Mouse (Mus musculus): ENCODE measurements around the gene Rapgef4. TPM values are rescaled to one million over a fixed set of nuclear protein-coding genes. Genes with fewer than 3 reads are reported as not detected.

Rapgef4 gene
- total RNA-seq, 1 experiment, result 3.4 TPM

GRCm38 (mm10) chr2:72114148-72114559 is 133.1 kb downstream of the Rapgef4 start:
- Histone ChIP-seq H3K9ac (ENCODE audit: insufficient read depth, low read depth, low read length, poor library complexity, severe bottlenecking) (no peak overlapping the region), H3K4me3 (ENCODE audit: insufficient read depth in 1 of 2, low read depth in 1 of 2, low read length in 2 of 2, poor library complexity in 1 of 2, severe bottlenecking in 1 of 2) (no peak overlapping the region), H3K27ac (ENCODE audit: insufficient read depth, low read depth, low read length, poor library complexity, severe bottlenecking) (no peak overlapping the region), H3K4me1 (ENCODE audit: control insufficient read depth in 2 of 2, insufficient read depth in 2 of 2, low read length in 2 of 2, poor library complexity in 1 of 2) (no peaks in the 10 kb centered on the region), H3K9me3 (ENCODE audit: control insufficient read depth, insufficient read depth, low read depth, low read length) (no peaks in the 10 kb centered on the region), H3K36me3 (ENCODE audit: control insufficient read depth, insufficient read depth, low read length, poor library complexity, severe bottlenecking) (no peaks in the 10 kb centered on the region)
- no peak for DNase-seq (ENCODE audit: low read depth, low spot score)
- in situ Hi-C loops (cut with MboI; ENCODE audit: low sequenced_read_pairs in 2 of 2, unreplicated experiment in 2 of 2), result no loop called here
- no peak for TF ChIP-seq CHD2 (IDR thresholded peaks at IDR 0.05; ENCODE audit: low read depth, low read length)
- no peak for TF ChIP-seq ZC3H11A (IDR thresholded peaks at IDR 0.05; ENCODE audit: borderline replicate concordance, low read depth, low read length)
- TF ChIP-seq ZNF384 (IDR thresholded peaks at IDR 0.05; ENCODE audit: low read depth, low read length), result no peak
- TF ChIP-seq MAFK (IDR thresholded peaks at IDR 0.05; ENCODE audit: insufficient read depth, low read depth, low read length), result no peak
- no peak for TF ChIP-seq HCFC1 (IDR thresholded peaks at IDR 0.05; ENCODE audit: borderline replicate concordance, insufficient read depth, low read length)

DNA sequence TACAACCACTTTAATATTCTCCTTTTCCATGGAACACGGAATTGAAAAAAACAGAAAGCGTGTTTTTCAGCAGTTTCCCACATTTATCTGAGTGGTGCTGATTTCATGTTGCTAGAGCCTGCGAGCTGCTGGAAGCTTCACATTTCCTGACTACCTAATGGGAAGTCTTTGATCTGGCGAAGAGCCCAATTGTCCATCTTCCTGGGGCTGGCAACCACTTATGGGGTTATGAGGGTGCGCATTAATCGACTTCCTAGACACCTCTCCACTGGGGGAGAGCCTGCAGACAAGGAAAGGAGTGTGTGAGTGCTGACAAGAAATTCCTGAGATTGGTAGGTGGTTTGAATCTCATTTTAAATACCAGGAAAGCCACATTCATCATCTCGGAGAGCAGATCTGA is 135.1 kb downstream of the Rapgef4 start:
- TF ChIP-seq ZNF384 (IDR thresholded peaks at IDR 0.05; ENCODE audit: low read depth, low read length) (no peak), ZC3H11A (IDR thresholded peaks at IDR 0.05; ENCODE audit: borderline replicate concordance, low read depth, low read length) (no peak), MAFK (IDR thresholded peaks at IDR 0.05; ENCODE audit: insufficient read depth, low read depth, low read length) (no peak), HCFC1 (IDR thresholded peaks at IDR 0.05; ENCODE audit: borderline replicate concordance, insufficient read depth, low read length) (no peak), CHD2 (IDR thresholded peaks at IDR 0.05; ENCODE audit: low read depth, low read length) (no peak)
- Histone ChIP-seq H3K9me3 (ENCODE audit: control insufficient read depth, insufficient read depth, low read depth, low read length) (no peaks in the 10 kb centered on the region), H3K4me3 (ENCODE audit: insufficient read depth in 1 of 2, low read depth in 1 of 2, low read length in 2 of 2, poor library complexity in 1 of 2, severe bottlenecking in 1 of 2) (no peak overlapping the region), H3K36me3 (ENCODE audit: control insufficient read depth, insufficient read depth, low read length, poor library complexity, severe bottlenecking) (no peaks in the 10 kb centered on the region), H3K4me1 (ENCODE audit: control insufficient read depth in 2 of 2, insufficient read depth in 2 of 2, low read length in 2 of 2, poor library complexity in 1 of 2) (no peaks in the 10 kb centered on the region), H3K27ac (ENCODE audit: insufficient read depth, low read depth, low read length, poor library complexity, severe bottlenecking) (no peak overlapping the region), H3K9ac (ENCODE audit: insufficient read depth, low read depth, low read length, poor library complexity, severe bottlenecking) (no peak overlapping the region)
- in situ Hi-C loops (cut with MboI; ENCODE audit: low sequenced_read_pairs in 2 of 2, unreplicated experiment in 2 of 2), result no loop called here
- no peak for DNase-seq (ENCODE audit: low read depth, low spot score)

- TF ChIP-seq HCFC1 (IDR thresholded peaks at IDR 0.05; ENCODE audit: borderline replicate concordance, insufficient read depth, low read length) (no peak), MAFK (IDR thresholded peaks at IDR 0.05; ENCODE audit: insufficient read depth, low read depth, low read length) (no peak), ZC3H11A (IDR thresholded peaks at IDR 0.05; ENCODE audit: borderline replicate concordance, low read depth, low read length) (no peak), ZNF384 (IDR thresholded peaks at IDR 0.05; ENCODE audit: low read depth, low read length) (no peak), CHD2 (IDR thresholded peaks at IDR 0.05; ENCODE audit: low read depth, low read length) (no peak)
- DNase-seq (ENCODE audit: low read depth, low spot score), result no peak
- Histone ChIP-seq H3K9me3 (ENCODE audit: control insufficient read depth, insufficient read depth, low read depth, low read length) (no peaks in the 10 kb centered on the region), H3K4me1 (ENCODE audit: control insufficient read depth in 2 of 2, insufficient read depth in 2 of 2, low read length in 2 of 2, poor library complexity in 1 of 2) (no peaks in the 10 kb centered on the region), H3K36me3 (ENCODE audit: control insufficient read depth, insufficient read depth, low read length, poor library complexity, severe bottlenecking) (no peaks in the 10 kb centered on the region), H3K27ac (ENCODE audit: insufficient read depth, low read depth, low read length, poor library complexity, severe bottlenecking) (no peak overlapping the region), H3K4me3 (ENCODE audit: insufficient read depth in 1 of 2, low read depth in 1 of 2, low read length in 2 of 2, poor library complexity in 1 of 2, severe bottlenecking in 1 of 2) (no peak overlapping the region), H3K9ac (ENCODE audit: insufficient read depth, low read depth, low read length, poor library complexity, severe bottlenecking) (no peak overlapping the region)
- in situ Hi-C loops (cut with MboI; ENCODE audit: low sequenced_read_pairs in 2 of 2, unreplicated experiment in 2 of 2), result no loop called here
Observed at GRCm38 (mm10) chr2:72116698-72117097, 135.7 kb downstream of the Rapgef4 start.

DNA sequence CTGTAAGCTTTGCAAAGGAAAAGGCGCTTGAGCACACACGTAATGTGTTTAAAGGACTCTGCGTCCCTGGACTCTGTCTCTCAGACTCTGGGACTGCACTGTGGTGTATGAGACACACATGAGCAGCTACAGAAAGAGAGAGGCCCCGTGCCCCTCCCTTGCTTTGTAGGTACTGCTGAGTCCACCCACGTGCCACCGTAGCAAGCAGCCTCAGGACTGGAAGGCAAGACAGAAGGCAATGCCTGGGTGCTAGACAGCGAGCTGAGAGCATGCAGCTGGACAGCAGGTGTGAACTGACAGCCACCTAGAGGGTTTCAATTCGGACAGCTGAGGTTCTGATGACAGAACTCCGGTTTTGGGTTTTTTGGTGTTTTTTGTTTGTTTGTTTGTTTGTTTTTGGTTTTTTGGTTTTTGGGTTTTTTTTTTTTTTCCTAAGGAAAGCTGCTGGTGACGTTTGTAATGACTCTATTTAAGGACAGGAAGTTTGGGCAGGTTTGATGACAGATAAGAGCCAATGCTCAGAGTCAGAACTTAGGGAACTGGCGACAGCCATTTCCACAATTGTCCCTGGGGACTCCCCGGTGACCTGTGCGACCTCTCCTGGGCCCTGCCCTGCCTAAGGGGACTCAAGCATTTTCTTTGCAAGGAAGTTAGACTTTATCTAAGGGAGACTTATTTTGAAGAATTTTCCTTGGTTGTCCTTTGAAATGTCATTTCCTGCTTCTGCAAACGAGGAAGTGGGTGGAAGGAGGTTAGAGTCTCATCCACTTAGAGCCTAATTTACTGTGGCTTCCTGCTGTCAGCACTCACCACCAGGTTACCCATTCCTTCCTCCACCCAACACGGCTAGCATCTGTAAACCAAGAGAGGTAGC is 136.3 kb downstream of the Rapgef4 start:
- Histone ChIP-seq H3K4me3 (ENCODE audit: insufficient read depth in 1 of 2, low read depth in 1 of 2, low read length in 2 of 2, poor library complexity in 1 of 2, severe bottlenecking in 1 of 2) (no peak overlapping the region), H3K4me1 (ENCODE audit: control insufficient read depth in 2 of 2, insufficient read depth in 2 of 2, low read length in 2 of 2, poor library complexity in 1 of 2) (no peaks in the 10 kb centered on the region), H3K36me3 (ENCODE audit: control insufficient read depth, insufficient read depth, low read length, poor library complexity, severe bottlenecking) (no peaks in the 10 kb centered on the region), H3K9ac (ENCODE audit: insufficient read depth, low read depth, low read length, poor library complexity, severe bottlenecking) (no peak overlapping the region), H3K27ac (ENCODE audit: insufficient read depth, low read depth, low read length, poor library complexity, severe bottlenecking) (no peak overlapping the region), H3K9me3 (ENCODE audit: control insufficient read depth, insufficient read depth, low read depth, low read length) (no peaks in the 10 kb centered on the region)
- DNase-seq (ENCODE audit: low read depth, low spot score), result no peak
- TF ChIP-seq CHD2 (IDR thresholded peaks at IDR 0.05; ENCODE audit: low read depth, low read length), result no peak
- no peak for TF ChIP-seq ZC3H11A (IDR thresholded peaks at IDR 0.05; ENCODE audit: borderline replicate concordance, low read depth, low read length)
- no peak for TF ChIP-seq MAFK (IDR thresholded peaks at IDR 0.05; ENCODE audit: insufficient read depth, low read depth, low read length)
- TF ChIP-seq ZNF384 (IDR thresholded peaks at IDR 0.05; ENCODE audit: low read depth, low read length), result no peak
- no peak for TF ChIP-seq HCFC1 (IDR thresholded peaks at IDR 0.05; ENCODE audit: borderline replicate concordance, insufficient read depth, low read length)
- in situ Hi-C loops (cut with MboI; ENCODE audit: low sequenced_read_pairs in 2 of 2, unreplicated experiment in 2 of 2), result no loop called here

Measured in ES-E14 (cell line).